Mouse (Mus musculus) heart, adult 2 months (tissue): ENCODE results near the gene Map2k6.

Experiments used
- CTCF ChIP-seq: fragments of 200-600 bp; IDR thresholded peaks from 2 replicates; pipeline ENCODE4 v1.8.1; 2022; ENCODE audit warnings: antibody characterized with exemption, mild to moderate bottlenecking, moderate library complexity
- EP300 ChIP-seq: fragments of 200-500 bp; IDR thresholded peaks from 2 replicates; pipeline ENCODE4 v1.6.1; 2011; ENCODE audit warnings: low read depth, low read length, control low read depth; ENCODE audit not compliant: insufficient read depth

DNA sequence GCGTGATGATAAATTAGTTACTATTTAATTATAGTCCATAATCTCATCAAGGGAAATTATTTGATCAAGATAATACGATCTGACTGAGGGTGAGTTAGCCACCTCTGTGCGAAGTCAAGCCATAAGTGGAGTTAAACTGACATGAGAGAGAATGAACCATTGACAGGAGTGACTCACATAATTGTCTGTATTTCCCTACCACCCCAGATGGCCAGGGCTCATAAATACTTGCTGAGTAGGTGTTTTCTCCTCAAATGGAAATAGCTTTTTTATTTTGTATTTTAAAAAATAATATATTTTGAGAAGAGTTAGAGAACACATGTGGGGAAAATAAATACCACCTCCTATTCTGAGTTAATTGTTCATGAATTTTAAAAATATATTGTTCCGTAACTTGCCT lies 127.2 kb downstream of the Map2k6 start:
- TF ChIP-seq EP300 (no peak), CTCF (no peak)
